Mouse (Mus musculus) embryo, embryonic 10 days (tissue): Measurements from ENCODE around the gene Pwp2.
"Not testable (repeated sequence)": the region's sequence is repeated elsewhere in the genome, so short reads cannot be mapped to it uniquely, and the experiment has no call there.

Experiments
- DNase-seq: peaks from one replicate; pipeline ENCODE4 v3.0.0-alpha.2; 2015; ENCODE audit warnings: low spot score

The Pwp2 gene

GRCm38 (mm10) chr10:78140251-78140600 lies 44.7 kb downstream of the Pwp2 start:
- DNase-seq = no peak

GRCm38 (mm10) chr10:78139572-78140250 lies 45.2 kb downstream of the Pwp2 start:
- no peak for DNase-seq

- no peak for DNase-seq
Measured at GRCm38 (mm10) chr10:78138812-78139523, 46.0 kb downstream of the Pwp2 start.

- DNase-seq = no peak
Measured at GRCm38 (mm10) chr10:78137191-78137590, 47.8 kb downstream of the Pwp2 start.

- DNase-seq = no peak
Measured at GRCm38 (mm10) chr10:78135947-78136346, 49.0 kb downstream of the Pwp2 start.

- DNase-seq = peak; percentile 72
Measured at GRCm38 (mm10) chr10:78134975-78135798, 49.8 kb downstream of the Pwp2 start.

- no peak for DNase-seq
Measured at GRCm38 (mm10) chr10:78134400-78134799, 50.5 kb downstream of the Pwp2 start.

GRCm38 (mm10) chr10:78129998-78130397 lies 55.0 kb downstream of the Pwp2 start:
- DNase-seq = no peak

- no peak for DNase-seq
Measured at GRCm38 (mm10) chr10:78129423-78129822, 55.5 kb downstream of the Pwp2 start.

- no peak for DNase-seq
Measured at GRCm38 (mm10) chr10:78128647-78129046, 56.3 kb downstream of the Pwp2 start.

GRCm38 (mm10) chr10:78127931-78128330 lies 57.0 kb downstream of the Pwp2 start:
- DNase-seq = no peak

GRCm38 (mm10) chr10:78127046-78127870 lies 57.7 kb downstream of the Pwp2 start:
- DNase-seq = no peak

GRCm38 (mm10) chr10:78126311-78126710 lies 58.6 kb downstream of the Pwp2 start:
- DNase-seq = no peak

GRCm38 (mm10) chr10:78125061-78125460 lies 59.9 kb downstream of the Pwp2 start:
- DNase-seq = not testable (repeated sequence)

GRCm38 (mm10) chr10:78124137-78124536 lies 60.8 kb downstream of the Pwp2 start:
- DNase-seq = not testable (repeated sequence)
